In the genomic region with DNA sequence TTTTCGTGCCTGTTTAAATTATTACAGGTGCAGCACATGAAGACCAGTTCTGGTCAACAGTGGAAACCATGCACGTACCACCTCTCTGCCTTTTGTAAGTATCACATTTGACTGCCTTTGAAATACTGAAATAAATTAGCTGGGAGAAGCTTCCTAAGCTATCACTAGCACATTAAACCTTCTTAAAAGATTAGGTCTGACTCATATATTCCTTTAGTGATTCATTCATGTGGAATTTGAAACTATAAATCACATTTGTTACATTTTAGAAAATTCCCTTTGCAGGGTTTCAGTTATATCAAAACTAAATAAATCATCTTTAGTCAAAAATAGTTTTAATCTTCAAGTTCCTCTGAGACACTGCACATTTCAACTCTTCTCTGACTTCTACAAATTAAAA, we compare ENCODE assay signal across 25 mouse cellular contexts.
DNase-seq lines count a peak whose midpoint lies in the region; ATAC-seq and TF ChIP-seq lines count a peak whose summit lies in the region.
"Had no signal": no experiment of that assay in that cellular context is flagged by ENCODE, and none has a peak within 500 bp of the region (broad histone marks: within the 10 kb centered on the region; RNA-seq: fewer than 3 reads in every experiment).

No protein-coding gene starts in this region.

- DNase-seq in kidney, postnatal 0 days (ENCODE audit: low spot score) = peak; percentile 2
- DNase-seq in kidney, postnatal 4 days = no peak
- DNase-seq in 3134 (ENCODE audit: extremely low read depth, insufficient read length, low spot score) (peak; percentile 1), 3T3-L1 (ENCODE audit: low read depth, low spot score) (peak; percentile 85)
- no peak for DNase-seq in gastrocnemius, postnatal 4 days (ENCODE audit: low spot score in 2 of 2)
- no peak for DNase-seq in retina, postnatal 1 day
- DNase-seq in lung, adult 2 months = no peak
- DNase-seq: adrenal gland, adult 2 months; adrenal gland, adult 8-10 months; adrenal gland, postnatal 10 days; adrenal gland, postnatal 14 days; adrenal gland, postnatal 25 days; adrenal gland, postnatal 36 days; B cell, adult 2 months; cerebellum, adult 11 months; cerebellum, adult 11-12 months; cerebellum, adult 18-20 months; cerebellum, adult 2 months; cerebellum, adult 8-10 months had no signal

- H3K79me2 ChIP-seq in C2C12 (ENCODE audit: control insufficient read depth, insufficient read depth) = no peaks in the 10 kb centered on the region

- no peaks in the 10 kb centered on the region for H3K79me3 ChIP-seq in C2C12 (ENCODE audit: low read depth)

- no peak for TF ChIP-seq CTCF in kidney, postnatal 0 days (IDR thresholded peaks at IDR 0.05; ENCODE audit: low read depth)
- TF ChIP-seq CTCF in C2C12 (IDR thresholded peaks at IDR 0.05; ENCODE audit: control insufficient read depth, insufficient read depth, insufficient read length) = no peak
- TF ChIP-seq CTCF in lung, adult 2 months (IDR thresholded peaks at IDR 0.05; ENCODE audit: insufficient read depth, low read length) = no peak

- no peak overlapping the region for H3K4me2 ChIP-seq in kidney, postnatal 0 days (ENCODE audit: low read length)

- WGBS in kidney, postnatal 0 days = 45% methylated on average over 2 of the region's 2 CpGs
- 70% methylated on average over 2 of the region's 2 CpGs for WGBS in lung, adult 2 months

- H3K9ac ChIP-seq in kidney, postnatal 0 days (ENCODE audit: low read depth, low read length) = no peak overlapping the region

- no peak overlapping the region for H3K27ac ChIP-seq in kidney, postnatal 0 days

- H3K4me3 ChIP-seq in kidney, postnatal 0 days (replicated peaks; ENCODE audit: low read depth, low read length) = no peak overlapping the region
- no peak overlapping the region for H3K4me3 ChIP-seq in C2C12 (ENCODE audit: insufficient read depth, poor library complexity, severe bottlenecking)
- H3K4me3 ChIP-seq in lung, adult 2 months (replicated peaks; ENCODE audit: extremely low read depth, low read depth, low read length) = no peak overlapping the region

- no peaks in the 10 kb centered on the region for H3K36me3 ChIP-seq in kidney, postnatal 0 days (ENCODE audit: insufficient read depth, low read length)
- H3K36me3 ChIP-seq in C2C12 (ENCODE audit: control insufficient read depth, insufficient read depth) = no peaks in the 10 kb centered on the region
- H3K36me3 ChIP-seq: G1E had no signal

- no peak overlapping the region for H3ac ChIP-seq in C2C12 (ENCODE audit: control insufficient read depth, insufficient read length, low read depth)

- no peak for TF ChIP-seq POLR2A in lung, adult 2 months (IDR thresholded peaks at IDR 0.05; ENCODE audit: borderline replicate concordance, extremely low read depth, low read depth, low read length)

- no peaks in the 10 kb centered on the region for H3K4me1 ChIP-seq in kidney, postnatal 0 days (replicated peaks; ENCODE audit: insufficient read depth, low read length)
- no peaks in the 10 kb centered on the region for H3K4me1 ChIP-seq in lung, adult 2 months (ENCODE audit: control insufficient read depth, insufficient read depth, low read length)

- no peak for ATAC-seq in kidney, postnatal 0 days (replicated peaks; ENCODE audit: low FRiP score, low read depth)
- ATAC-seq: activated CD4-positive, CD25-positive, alpha-beta regulatory T cell, adult 4 months; CD4-positive, CD25-positive, alpha-beta regulatory T cell, adult 4 months; Patski had no signal

- H3K9me3 ChIP-seq in kidney, postnatal 0 days (replicated peaks; ENCODE audit: low read length) = no peaks in the 10 kb centered on the region

- no peaks in the 10 kb centered on the region for H3K27me3 ChIP-seq in kidney, postnatal 0 days (ENCODE audit: insufficient read depth, low read length)
- no peaks in the 10 kb centered on the region for H3K27me3 ChIP-seq in C2C12 (ENCODE audit: control insufficient read depth, insufficient read depth, insufficient read length)
- H3K27me3 ChIP-seq: CH12.LX had no signal

TF ChIP-seq in C2C12, 6 proteins besides CTCF, POLR2A, EP300 and RAD21:
- TF ChIP-seq FOSL1 (IDR thresholded peaks at IDR 0.05; ENCODE audit: insufficient read depth, low read length, poor library complexity, severe bottlenecking) = peak; percentile 96
- TF ChIP-seq USF1 (IDR thresholded peaks at IDR 0.05; ENCODE audit: low read depth) = no peak
- no peak for TF ChIP-seq MAX (IDR thresholded peaks at IDR 0.05)
- no peak for TF ChIP-seq MYOG (IDR thresholded peaks at IDR 0.05; ENCODE audit: control insufficient read depth, extremely low read depth, insufficient read length)

Comparison
In these comparisons a context has a peak if more than half of its experiments do, and no peak if none do; other contexts are left out.
1. DNase-seq: peak in kidney, postnatal 0 days (single experiment), 3134 (single experiment) and 3T3-L1 (single experiment); none in kidney, postnatal 4 days (0 of 2), gastrocnemius, postnatal 4 days (0 of 2), retina, postnatal 1 day (single experiment) and lung, adult 2 months (single experiment).